Mouse (Mus musculus): ENCODE data around the gene Tmem30b.

Gene Tmem30b

DNA sequence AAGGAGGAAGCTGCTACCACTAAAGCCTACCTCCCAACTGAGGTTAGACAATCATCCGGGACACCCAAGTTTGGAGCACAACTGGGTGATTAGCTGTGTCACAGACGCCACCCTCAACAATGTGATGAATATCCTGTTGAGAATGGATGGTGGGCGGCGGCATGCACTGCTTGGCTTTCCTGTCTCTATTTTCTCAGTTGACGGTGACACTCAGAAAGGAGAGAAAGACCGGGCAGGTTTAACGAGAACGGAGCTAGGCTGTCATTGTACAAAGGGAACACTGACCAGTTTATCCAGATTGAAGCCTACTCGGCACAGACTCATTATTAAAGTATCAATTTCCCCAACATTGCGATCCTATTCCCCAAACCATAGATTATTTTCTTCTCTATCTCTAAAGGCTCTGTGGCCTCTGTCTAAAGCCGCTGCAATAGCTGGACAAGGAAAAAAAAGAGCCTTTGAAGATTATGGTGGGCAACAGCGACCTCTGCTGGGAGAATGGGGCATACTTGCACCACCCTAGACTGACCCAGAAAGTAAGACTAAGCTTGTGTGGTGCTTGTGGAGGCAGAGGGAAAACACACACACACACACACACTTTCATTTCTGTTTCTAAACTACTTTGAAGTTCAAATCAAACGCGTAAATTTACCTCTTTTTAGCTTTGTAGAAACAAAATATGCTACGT lies 29.0 kb downstream of the Tmem30b start:
- DNase-seq (ENCODE audit: low spot score): peak; percentile 28

- no peak for DNase-seq (ENCODE audit: low spot score)
These were observed 29.7 kb downstream of the Tmem30b start for GRCm38 (mm10) chr12:73516516-73516915.

GRCm38 (mm10) chr12:73514722-73515121 lies 31.5 kb downstream of the Tmem30b start:
- no peak for DNase-seq (ENCODE audit: low spot score)

GRCm38 (mm10) chr12:73513958-73514357 lies 32.2 kb downstream of the Tmem30b start:
- no peak for DNase-seq (ENCODE audit: low spot score)

DNA sequence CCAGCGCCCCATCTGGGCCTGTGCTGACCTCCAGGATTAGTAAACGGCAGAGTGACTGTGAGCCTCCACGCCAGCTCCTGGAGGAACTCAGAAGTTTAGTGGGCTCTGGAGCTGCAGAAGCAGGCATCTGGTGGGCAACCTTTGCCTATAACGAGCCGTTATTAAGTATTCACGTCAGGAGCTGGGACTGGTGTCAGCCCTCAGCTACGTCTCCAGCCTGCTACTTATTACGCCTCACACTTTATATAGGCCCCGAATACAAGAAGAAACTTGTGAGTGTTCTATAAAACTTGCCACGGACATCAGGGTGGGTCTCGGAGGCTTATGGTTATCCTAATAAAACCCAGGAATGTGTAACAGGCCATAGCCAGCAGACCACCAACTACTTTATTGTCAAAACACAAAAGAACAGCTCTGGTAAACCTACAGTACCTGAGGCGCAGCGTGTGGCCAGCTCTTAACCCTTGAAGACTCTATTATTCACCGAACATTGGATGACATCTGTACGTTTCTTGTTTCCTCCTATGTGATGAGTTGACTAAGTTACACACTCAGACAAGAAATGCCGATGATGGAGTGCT lies 34.6 kb downstream of the Tmem30b start:
- no peak for DNase-seq (ENCODE audit: low spot score)

- DNase-seq (ENCODE audit: low spot score): no peak
These were observed 39.1 kb downstream of the Tmem30b start for GRCm38 (mm10) chr12:73507105-73507504.

DNA sequence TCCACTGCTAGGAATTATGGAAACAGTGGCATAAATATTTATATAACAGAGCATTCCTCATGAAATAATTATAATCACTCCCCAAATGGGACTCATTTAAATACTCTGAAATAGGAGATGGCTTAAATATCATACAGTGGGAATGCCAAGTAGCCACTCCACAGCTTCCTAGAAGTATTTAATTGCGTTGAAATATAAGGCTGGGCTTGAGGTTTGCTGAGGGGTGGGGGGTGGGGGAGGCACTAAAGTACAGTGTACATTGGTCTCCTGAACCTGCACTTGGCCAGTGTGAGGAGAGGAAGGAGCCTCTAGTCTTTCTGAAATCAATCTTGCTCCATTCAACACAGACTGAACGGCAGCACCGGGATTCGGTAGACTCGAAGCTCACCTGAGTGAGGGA lies 39.5 kb downstream of the Tmem30b start:
- DNase-seq (ENCODE audit: low spot score): no peak

- DNase-seq (ENCODE audit: low spot score): no peak
These were observed 45.4 kb downstream of the Tmem30b start for GRCm38 (mm10) chr12:73500689-73501326.

DNA sequence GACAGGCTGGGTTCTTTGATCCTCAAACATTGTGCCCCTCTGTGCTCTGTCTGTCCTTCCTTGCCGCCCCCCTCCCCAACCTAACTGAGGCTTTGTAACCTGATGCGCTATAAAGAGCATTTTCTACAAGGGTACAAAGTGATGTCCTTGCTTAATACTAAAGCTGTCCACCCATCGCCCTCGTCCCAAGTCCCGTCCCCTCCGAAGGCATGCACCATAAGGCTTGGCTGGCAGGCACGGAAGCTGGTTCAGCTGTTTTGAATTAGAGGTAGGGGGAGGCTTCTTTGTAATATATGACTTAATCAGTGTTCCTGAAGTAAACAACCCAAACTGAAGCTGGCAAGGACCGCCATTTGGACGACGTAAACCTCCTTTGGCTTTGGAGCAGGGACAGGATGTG lies 51.0 kb downstream of the Tmem30b start:
- DNase-seq (ENCODE audit: low spot score): no peak

DNA sequence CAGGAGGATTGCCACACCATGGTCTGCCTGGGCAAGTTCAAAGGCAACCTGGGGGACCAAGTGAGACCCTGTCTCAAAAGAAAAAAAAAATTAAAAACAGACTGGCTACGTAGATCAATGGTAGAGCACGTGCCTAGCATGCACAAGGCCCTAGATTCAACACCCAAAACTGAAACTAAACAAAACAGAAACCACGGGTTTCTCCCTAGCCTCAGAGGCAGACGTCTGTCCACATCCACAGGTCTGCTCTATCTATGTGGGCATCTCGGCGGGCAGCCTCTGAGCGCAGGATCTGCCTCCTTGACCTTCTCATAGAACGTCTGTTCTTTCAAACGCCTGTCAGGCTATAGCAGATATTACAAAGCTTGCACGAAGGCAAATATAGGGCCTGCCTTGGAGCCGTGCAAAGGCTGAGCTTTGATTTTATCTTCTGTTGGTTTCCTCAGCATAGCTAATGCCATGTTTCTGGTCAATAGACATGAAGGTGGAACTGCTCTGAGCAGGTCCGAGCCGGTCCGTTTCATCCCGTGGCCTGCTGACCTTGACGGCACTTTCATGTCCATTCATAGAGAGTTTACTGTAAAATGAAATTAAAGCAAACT lies 52.2 kb downstream of the Tmem30b start:
- no peak for DNase-seq (ENCODE audit: low spot score)
